Mouse (Mus musculus): ENCODE results near the gene Lamtor5. TPM values are rescaled to one million over a fixed set of nuclear protein-coding genes. Genes with fewer than 3 reads are reported as not detected.

Lamtor5 gene
- polyA plus RNA-seq (2015; fragmentation: Nextera tagmentation; extraction: Ambion mirVana) = 206 and 210 TPM in 2 replicates

DNA sequence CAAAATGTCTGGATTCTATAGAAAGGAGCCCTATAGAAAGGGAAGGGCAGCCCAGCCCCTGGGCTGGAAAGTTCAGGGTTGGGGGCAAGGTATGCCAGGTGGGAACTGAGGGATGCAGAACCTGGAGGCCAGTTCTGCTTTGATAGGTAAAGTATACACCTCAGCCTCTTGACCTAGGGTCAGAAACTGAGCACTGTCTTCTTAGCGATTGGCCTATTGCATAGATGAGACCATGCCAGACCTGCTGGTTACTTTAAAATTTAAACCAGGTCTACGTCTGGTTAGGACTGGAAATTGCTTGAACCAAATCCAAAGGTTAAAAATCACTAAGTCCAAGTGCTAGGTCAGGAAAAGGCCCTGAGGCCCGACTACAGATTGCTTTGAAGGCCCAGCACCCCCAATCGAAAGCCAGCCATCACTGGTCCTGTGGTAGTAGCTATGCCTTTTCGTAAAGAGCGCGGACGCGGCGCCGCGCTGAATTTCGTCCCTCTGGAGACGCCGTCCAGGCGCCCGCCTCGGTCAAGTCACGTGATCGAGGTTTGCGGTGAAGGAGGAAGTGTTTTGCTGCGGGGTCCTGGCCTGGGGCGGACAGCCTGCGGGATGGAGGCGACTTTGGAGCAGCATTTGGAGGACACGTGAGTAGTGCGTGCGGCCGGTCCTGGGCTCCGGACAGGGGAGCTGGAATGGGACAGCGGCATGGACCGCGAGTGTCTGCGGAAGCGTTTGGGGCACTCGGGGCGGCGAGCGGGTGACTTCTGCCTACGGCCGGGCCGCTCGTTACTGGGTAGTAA is at the start of gene Lamtor5:
Gene Lamtor5 (plus strand): TSS at position 380 of the 791 bp plus-strand sequence.
- Histone ChIP-seq H3K4me2 (replicated peaks; ENCODE audit: low read depth) (peak within 1 kb of the TSS; percentile 75), H3K9me3 (ENCODE audit: control insufficient read depth) (no peaks in the 10 kb centered on the region), H3K4me3 (ENCODE audit: low read depth, low read length) (peak within 1 kb of the TSS; percentile 83), H3K9ac (ENCODE audit: low read depth, low read length) (peak within 1 kb of the TSS; percentile 75), H3K4me1 (replicated peaks; ENCODE audit: control insufficient read depth, insufficient read depth, low read length) (no peaks in the 10 kb centered on the region), H3K27ac (ENCODE audit: low read depth, low read length) (peak within 1 kb of the TSS; percentile 42; the same call in 1 of the 2 replicates), H3K27me3 (replicated peaks; ENCODE audit: control insufficient read depth, insufficient read depth, low read length) (no peaks in the 10 kb centered on the region), H3K36me3 (ENCODE audit: control insufficient read depth, insufficient read depth) (peaks cover 14% of the 10 kb centered on the region)
- ATAC-seq = peak; percentile 91
- 1% methylated on average over 43 of the region's 43 CpGs for WGBS
- no peak for TF ChIP-seq CTCF (IDR thresholded peaks at IDR 0.05; ENCODE audit: low read depth)

- Histone ChIP-seq H3K9me3 (ENCODE audit: control insufficient read depth) (no peaks in the 10 kb centered on the region), H3K4me1 (replicated peaks; ENCODE audit: control insufficient read depth, insufficient read depth, low read length) (no peaks in the 10 kb centered on the region), H3K4me3 (ENCODE audit: low read depth, low read length) (no peak overlapping the region), H3K9ac (ENCODE audit: low read depth, low read length) (no peak overlapping the region), H3K27ac (ENCODE audit: low read depth, low read length) (peak overlapping the region; percentile 22; the same call in 1 of the 2 replicates), H3K4me2 (replicated peaks; ENCODE audit: low read depth) (no peak overlapping the region), H3K36me3 (ENCODE audit: control insufficient read depth, insufficient read depth) (no peaks in the 10 kb centered on the region), H3K27me3 (replicated peaks; ENCODE audit: control insufficient read depth, insufficient read depth, low read length) (no peaks in the 10 kb centered on the region)
- no peak for ATAC-seq
- TF ChIP-seq CTCF (IDR thresholded peaks at IDR 0.05; ENCODE audit: low read depth) = no peak
- WGBS = 42% methylated on average over 5 of the region's 5 CpGs
Measured at GRCm38 (mm10) chr3:107229221-107229620, 49.4 kb upstream of the Lamtor5 start.

DNA sequence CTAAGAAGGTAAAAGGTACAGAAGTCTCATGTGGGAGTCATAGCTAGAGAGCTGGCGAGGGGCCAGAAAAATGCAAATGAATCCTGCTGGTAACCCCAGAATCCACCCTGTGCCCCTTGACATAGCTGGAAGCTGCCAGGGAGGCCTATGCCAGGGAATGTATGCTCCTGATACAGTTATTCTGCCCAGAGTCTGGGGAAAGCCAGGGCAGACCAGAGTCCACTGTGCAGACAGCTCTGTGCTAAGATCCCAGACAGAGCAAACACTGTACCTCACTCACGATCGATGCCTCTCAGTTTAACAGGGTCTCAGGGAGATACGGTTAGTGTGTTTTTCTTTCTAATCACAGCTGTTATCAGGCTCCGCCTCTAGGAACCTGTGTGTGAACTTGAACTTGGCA is 48.8 kb upstream of the Lamtor5 start:
- TF ChIP-seq CTCF (IDR thresholded peaks at IDR 0.05; ENCODE audit: low read depth) = no peak
- no peaks in the 10 kb centered on the region for H3K36me3 ChIP-seq (ENCODE audit: control insufficient read depth, insufficient read depth)
- H3K4me3 ChIP-seq (ENCODE audit: low read depth, low read length) = no peak overlapping the region
- ATAC-seq = peak; percentile 87
- no peaks in the 10 kb centered on the region for H3K4me1 ChIP-seq (replicated peaks; ENCODE audit: control insufficient read depth, insufficient read depth, low read length)
- H3K9me3 ChIP-seq (ENCODE audit: control insufficient read depth) = no peaks in the 10 kb centered on the region
- H3K27me3 ChIP-seq (replicated peaks; ENCODE audit: control insufficient read depth, insufficient read depth, low read length) = no peaks in the 10 kb centered on the region
- no peak overlapping the region for H3K9ac ChIP-seq (ENCODE audit: low read depth, low read length)
- H3K27ac ChIP-seq (ENCODE audit: low read depth, low read length) = peak overlapping the region; percentile 69; the same call in 1 of the 2 replicates
- H3K4me2 ChIP-seq (replicated peaks; ENCODE audit: low read depth) = peak overlapping the region; percentile 7; the same call in 1 of the 2 replicates
- 26% methylated on average over 5 of the region's 5 CpGs for WGBS

DNA sequence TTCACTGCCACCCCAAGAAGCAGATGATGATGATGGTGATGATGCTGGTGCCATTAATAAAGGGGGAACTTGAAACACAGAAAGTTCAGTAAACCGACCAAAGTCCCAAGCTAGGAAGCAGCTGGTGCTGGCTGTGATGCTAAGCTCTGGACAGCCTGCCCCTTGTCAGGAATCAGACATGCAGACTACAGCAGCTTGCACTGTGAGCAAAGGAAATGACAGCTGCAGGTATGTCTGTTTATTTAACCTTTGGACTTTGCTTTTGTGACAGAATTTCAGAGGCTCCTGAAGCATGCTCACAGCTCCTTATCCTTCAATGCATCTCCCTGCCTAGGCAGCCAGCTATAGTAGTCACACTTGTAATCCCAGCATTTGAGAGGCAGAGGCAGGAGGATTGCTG is 48.1 kb upstream of the Lamtor5 start, which contains the start of gene A630076J17Rik:
Gene A630076J17Rik (plus strand): TSS at position 88 of the 400 bp plus-strand sequence.
- H3K27ac ChIP-seq (ENCODE audit: low read depth, low read length) = peak within 1 kb of the TSS; percentile 69
- H3K9ac ChIP-seq (ENCODE audit: low read depth, low read length) = no peak within 1 kb of the TSS
- ATAC-seq = peak; percentile 83
- H3K4me2 ChIP-seq (replicated peaks; ENCODE audit: low read depth) = peak within 1 kb of the TSS; percentile 7; the same call in 1 of the 2 replicates
- H3K4me3 ChIP-seq (ENCODE audit: low read depth, low read length) = no peak within 1 kb of the TSS
- TF ChIP-seq CTCF (IDR thresholded peaks at IDR 0.05; ENCODE audit: low read depth) = no peak
- no peaks in the 10 kb centered on the region for H3K9me3 ChIP-seq (ENCODE audit: control insufficient read depth)
- no peaks in the 10 kb centered on the region for H3K27me3 ChIP-seq (replicated peaks; ENCODE audit: control insufficient read depth, insufficient read depth, low read length)
- WGBS = 7% methylated on average over 1 of the region's 1 CpGs
- H3K4me1 ChIP-seq (replicated peaks; ENCODE audit: control insufficient read depth, insufficient read depth, low read length) = no peaks in the 10 kb centered on the region
- H3K36me3 ChIP-seq (ENCODE audit: control insufficient read depth, insufficient read depth) = no peaks in the 10 kb centered on the region

- TF ChIP-seq CTCF (IDR thresholded peaks at IDR 0.05; ENCODE audit: low read depth) = no peak
- Histone ChIP-seq H3K36me3 (ENCODE audit: control insufficient read depth, insufficient read depth) (no peaks in the 10 kb centered on the region), H3K27ac (ENCODE audit: low read depth, low read length) (peak overlapping the region; percentile 54; the same call in 1 of the 2 replicates), H3K4me1 (replicated peaks; ENCODE audit: control insufficient read depth, insufficient read depth, low read length) (no peaks in the 10 kb centered on the region), H3K4me3 (ENCODE audit: low read depth, low read length) (no peak overlapping the region), H3K9me3 (ENCODE audit: control insufficient read depth) (no peaks in the 10 kb centered on the region), H3K9ac (ENCODE audit: low read depth, low read length) (no peak overlapping the region), H3K4me2 (replicated peaks; ENCODE audit: low read depth) (no peak overlapping the region), H3K27me3 (replicated peaks; ENCODE audit: control insufficient read depth, insufficient read depth, low read length) (no peaks in the 10 kb centered on the region)
- ATAC-seq = no peak
- WGBS = 59% methylated on average over 4 of the region's 4 CpGs
Measured at GRCm38 (mm10) chr3:107231202-107231601, 47.5 kb upstream of the Lamtor5 start.

DNA sequence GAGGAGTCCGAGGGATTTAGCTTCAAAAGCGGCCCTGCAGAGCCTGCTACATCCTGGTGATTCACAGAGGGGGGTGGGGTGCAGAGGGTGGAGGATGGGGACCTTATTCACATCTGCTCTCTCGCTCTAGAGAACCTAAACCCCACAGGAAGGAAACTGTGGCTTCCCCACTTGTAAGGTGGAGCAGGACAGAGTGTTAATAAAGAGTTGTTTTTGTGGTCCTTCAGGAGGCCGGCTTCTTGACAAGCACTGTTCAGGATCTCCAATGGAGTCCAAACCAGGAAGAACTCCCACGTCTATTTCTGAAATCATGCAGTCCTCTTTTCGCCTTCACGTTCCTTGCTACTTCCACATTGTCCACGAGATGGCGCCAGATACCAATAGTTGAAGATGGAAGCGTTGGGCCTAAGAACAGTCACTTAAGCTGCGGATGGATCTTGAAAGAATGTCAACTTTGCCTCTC is 45.3 kb upstream of the Lamtor5 start:
- ATAC-seq = no peak
- H3K36me3 ChIP-seq (ENCODE audit: control insufficient read depth, insufficient read depth) = no peaks in the 10 kb centered on the region
- H3K9me3 ChIP-seq (ENCODE audit: control insufficient read depth) = no peaks in the 10 kb centered on the region
- H3K4me1 ChIP-seq (replicated peaks; ENCODE audit: control insufficient read depth, insufficient read depth, low read length) = no peaks in the 10 kb centered on the region
- no peak overlapping the region for H3K9ac ChIP-seq (ENCODE audit: low read depth, low read length)
- H3K4me3 ChIP-seq (ENCODE audit: low read depth, low read length) = no peak overlapping the region
- H3K27ac ChIP-seq (ENCODE audit: low read depth, low read length) = no peak overlapping the region
- TF ChIP-seq CTCF (IDR thresholded peaks at IDR 0.05; ENCODE audit: low read depth) = peak; percentile 97
- 0 out of 2 replicates have a peak overlapping the region, but pooled peaks have one; percentile 1 for H3K4me2 ChIP-seq (replicated peaks; ENCODE audit: low read depth)
- 8% methylated on average over 11 of the region's 11 CpGs for WGBS
- no peaks in the 10 kb centered on the region for H3K27me3 ChIP-seq (replicated peaks; ENCODE audit: control insufficient read depth, insufficient read depth, low read length)
